Mouse (Mus musculus): ENCODE measurements around the gene Pgrmc1. TPM values are rescaled to one million over a fixed set of nuclear protein-coding genes. Genes with fewer than 3 reads are reported as not detected.
"Not testable (repeated sequence)": the region's sequence is repeated elsewhere in the genome, so short reads cannot be mapped to it uniquely, and the experiment has no call there.

Pgrmc1 gene
- 1 to 10 TPM; 6.0 to 9.2 (median 7.0) TPM for total RNA-seq (2022)

- DNase-seq (ENCODE audit: low spot score in 2 of 2), result peak; percentile 62 to 73
These were observed at the start of gene Pgrmc1 for GRCm38 (mm10) chrX:36597707-36598389. Gene Pgrmc1 (plus strand): TSS chrX:36598206.

GRCm38 (mm10) chrX:36548798-36549197 is 49.2 kb upstream of the Pgrmc1 start:
- DNase-seq (ENCODE audit: low spot score in 2 of 2), result no peak

DNA sequence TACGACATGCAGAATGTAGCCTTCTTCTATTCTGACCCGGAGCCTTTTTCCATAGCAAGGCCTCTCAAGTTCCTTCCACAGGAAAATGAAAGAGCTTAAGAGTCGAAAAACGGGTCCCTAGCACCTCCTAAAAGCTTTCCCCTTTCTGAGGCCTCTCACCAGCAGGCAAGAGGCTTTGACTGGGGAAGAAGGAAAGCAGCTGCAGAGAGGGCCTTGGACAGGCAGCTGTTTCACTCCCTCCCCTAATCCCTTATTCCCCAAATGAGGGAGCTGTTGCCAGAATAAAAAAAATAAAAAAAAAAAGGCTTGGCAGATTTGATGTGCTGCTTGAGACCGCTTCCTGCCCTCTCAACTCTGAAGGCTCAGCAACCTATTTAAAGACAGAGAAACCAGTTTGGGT is 47.1 kb upstream of the Pgrmc1 start:
- DNase-seq (ENCODE audit: low spot score in 2 of 2), result peak; percentile 3 to 6

DNA sequence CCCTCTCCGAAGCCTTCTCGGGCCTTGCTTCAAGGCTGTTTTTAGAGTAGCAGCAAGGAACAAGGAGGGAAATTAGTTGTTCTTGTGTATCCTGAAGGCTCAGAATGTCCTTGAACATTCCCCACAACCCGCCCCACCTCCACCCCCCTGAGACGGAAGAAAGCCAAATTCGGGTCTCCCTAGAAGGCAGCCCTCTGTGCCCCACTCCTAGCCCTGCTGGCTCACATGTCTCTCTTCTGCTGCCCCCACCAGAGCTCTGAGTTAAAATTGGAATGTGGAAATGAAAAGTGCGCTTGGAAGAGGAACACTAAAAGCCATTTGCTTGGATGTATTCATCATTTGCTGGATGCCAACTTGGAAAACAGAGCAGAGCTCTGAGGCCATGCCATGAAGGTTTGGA is 46.7 kb upstream of the Pgrmc1 start:
- no peak for DNase-seq (ENCODE audit: low spot score in 2 of 2)

DNA sequence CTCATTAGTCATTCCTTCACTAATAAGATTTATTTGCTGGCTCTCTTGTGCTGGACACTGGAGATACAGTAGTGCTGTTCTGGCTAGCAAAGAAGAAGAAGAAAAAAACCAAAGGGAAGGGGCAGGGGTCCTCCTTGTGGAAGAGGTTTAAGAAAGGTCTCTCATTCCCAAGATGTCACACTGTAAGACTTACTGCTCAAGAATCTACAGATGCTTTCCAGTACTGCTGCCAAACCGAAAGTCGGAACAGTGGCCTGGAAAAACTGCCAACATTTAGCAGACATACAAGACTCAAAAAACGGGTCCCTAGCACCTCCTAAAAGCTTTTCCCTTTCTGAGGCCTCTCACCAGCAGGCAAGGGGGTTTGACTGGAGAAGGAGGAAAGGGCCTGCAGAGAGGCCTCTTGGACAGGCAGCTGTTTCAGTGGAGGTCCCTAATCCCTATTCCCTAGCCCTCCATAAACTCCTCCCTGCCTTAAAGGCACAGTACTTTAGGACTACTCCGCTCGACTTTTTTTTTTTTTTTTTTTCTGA is 45.9 kb upstream of the Pgrmc1 start:
- peak; percentile 9 to 31 for DNase-seq (ENCODE audit: low spot score in 2 of 2)

DNA sequence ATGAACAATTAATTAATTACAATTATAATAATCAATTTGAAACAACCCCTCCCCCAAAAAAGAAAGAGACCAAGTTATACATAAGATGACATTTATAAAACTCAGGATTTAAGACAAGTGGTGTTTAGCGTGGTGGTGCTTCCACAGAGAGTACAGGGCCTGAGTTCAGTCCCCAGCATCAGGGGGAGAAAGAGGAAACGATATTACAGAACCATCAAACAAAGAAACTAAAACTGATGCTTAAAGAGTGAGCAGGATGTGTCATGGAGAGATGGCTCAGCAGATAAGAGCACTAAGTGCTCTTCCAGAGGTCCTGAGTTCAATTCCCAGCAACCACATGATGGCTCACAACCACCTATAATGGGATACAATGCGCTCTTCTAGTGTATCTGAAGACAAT is 45.3 kb upstream of the Pgrmc1 start:
- DNase-seq (ENCODE audit: low spot score in 2 of 2), result no peak

DNA sequence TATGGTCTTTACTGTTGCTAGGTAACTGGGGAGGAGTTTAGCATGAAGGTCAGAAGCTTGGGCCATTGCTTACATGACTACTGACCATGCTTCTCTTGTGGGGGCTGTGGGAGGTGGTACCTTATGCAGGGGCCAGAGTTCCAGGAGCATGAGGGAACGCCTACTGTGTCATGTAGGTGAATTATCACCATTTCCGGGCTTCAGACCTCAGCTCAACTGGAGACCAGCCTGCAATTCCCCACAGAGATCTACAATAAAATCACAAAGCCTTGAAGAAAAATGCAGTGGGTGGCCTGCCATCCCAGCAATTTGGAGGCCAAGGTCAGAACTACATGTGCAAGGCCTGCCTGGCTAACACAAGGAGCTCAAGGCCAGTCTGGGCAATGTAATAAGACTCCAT is 42.8 kb upstream of the Pgrmc1 start:
- not testable (repeated sequence) for DNase-seq (ENCODE audit: low spot score in 2 of 2)

DNA sequence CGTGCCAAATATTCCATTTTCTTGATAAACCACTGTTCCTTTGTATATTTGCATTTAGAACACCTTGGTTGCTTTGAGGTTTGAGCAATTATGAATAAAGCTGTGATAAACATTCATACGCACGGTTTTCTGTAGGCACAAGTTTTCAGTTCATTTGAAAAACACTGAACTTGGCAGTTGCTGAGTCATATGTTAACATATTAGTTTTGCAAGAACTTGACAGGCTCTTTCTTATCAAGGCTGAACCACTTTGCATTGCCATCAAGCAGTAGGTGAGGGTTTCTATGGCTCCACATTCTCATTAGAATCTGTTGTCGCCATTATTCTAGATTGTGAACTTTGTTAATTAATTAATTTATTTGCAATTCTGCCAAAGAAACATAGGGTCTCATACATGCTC is 37.8 kb upstream of the Pgrmc1 start:
- no peak for DNase-seq (ENCODE audit: low spot score in 2 of 2)

DNA sequence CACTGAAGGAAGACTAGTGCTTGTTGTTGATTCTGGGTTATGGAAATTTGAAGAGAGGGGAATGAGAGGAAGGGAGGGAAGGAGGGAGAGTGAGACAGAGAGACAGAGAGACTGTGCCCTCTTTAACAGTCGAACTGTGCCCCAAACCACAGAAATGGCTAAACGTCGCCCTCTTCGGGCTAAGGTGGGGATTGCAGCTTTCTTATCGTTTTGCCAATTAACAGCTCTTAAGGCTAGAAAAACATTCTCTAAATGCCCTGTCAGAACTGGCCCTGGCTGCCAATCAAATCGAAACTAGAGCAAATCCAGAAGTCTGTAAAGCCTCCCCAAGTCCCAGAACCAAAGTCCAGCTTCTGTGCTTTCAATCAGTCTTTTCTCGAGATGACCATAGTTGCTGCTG is 36.4 kb upstream of the Pgrmc1 start:
- peak; percentile 35 to 46 for DNase-seq (ENCODE audit: low spot score in 2 of 2)

GRCm38 (mm10) chrX:36562079-36562478 is 35.9 kb upstream of the Pgrmc1 start:
- DNase-seq (ENCODE audit: low spot score in 2 of 2), result no peak

DNA sequence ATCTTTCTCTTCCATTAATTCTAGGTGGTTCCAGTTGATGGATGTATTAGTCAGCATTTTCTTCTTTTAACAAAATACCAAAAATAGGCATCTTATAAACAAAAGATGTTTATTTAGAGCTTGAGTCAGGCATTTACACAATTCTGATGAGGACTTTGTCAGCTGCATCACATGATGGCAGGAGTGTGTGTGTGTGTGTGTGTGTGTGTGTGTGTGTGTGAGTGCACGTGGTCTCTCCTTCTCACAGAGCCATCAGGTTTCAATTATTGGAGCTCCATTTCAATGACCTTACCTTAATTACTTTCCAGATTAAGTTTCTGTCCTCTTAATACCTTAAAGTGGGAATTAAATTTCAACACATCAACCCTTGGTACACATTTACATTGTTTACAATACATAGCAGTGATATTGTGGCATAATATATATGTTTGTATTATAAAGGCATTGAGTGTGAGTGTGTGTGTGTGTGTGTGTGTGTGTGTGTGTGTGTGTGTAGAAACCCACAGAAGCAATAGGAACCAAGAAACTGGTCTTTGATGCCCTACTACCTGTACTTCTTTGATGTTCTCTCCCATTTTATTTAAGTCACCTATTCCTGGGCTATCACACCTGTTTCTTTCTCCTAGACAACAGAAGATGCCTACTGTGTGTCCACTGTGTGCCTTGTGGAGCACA is 11.2 kb upstream of the Pgrmc1 start:
- DNase-seq (ENCODE audit: low spot score in 2 of 2), result no peak

DNA sequence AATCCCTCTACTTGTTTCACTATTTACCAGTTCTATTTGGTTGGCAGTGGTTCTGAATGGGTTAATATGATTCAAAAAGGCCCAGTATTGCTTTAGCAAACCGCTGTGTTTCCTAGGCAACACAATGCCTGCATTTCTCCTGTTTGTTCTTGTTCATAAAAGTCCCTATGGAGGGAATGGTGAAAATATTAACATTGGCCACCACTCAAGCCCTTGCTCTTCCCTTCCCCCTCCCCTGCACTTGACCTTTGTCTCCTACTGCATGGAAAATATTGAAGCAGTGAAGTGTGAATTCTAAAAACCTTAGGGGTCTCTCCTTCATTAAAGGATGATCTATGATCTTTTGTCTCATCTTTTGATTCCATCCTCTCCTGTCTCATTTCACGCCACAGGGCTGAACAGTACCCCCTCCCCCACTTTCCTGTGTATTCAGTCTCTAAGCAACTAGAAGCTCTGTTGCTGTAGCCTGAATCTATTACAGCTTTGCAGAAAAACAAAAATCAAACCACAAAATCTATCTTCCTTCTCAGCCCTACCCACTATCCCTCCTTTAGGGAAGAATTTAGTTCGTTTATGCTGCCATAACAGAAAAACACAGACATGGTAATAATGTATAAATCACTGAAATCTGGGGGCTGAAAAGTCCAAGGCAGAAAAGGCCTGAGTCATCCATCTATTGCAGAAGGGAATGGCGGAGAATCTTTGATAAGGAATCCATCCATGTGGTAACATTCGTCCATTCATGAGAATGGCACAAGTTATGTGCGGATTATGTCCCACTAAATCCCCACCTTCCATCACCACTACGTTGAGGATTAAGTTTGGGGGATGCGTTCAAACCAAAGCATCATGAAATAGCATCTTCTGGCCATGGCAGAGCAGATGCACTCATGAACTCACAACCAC is 10.4 kb upstream of the Pgrmc1 start:
- no peak for DNase-seq (ENCODE audit: low spot score in 2 of 2)

DNA sequence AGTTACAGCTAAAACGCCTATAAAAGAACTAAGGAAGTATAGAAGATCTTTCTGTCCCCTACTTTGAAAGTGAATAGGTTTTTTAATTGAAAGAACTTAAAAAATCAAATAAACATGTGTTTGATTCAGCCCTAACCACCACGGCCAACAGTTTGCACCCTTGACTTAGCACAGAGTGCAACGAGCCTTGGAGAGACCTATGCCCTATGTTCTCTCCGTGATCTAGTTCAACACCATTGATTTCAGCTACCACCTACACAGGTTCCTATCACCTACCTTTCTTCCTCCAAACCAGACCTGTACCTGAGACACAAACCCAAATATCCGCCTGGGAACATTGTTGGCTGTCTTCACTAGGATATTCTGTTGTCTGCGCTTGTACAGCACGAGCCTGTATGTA is 7.7 kb upstream of the Pgrmc1 start:
- DNase-seq (ENCODE audit: low spot score in 2 of 2), result no peak

DNA sequence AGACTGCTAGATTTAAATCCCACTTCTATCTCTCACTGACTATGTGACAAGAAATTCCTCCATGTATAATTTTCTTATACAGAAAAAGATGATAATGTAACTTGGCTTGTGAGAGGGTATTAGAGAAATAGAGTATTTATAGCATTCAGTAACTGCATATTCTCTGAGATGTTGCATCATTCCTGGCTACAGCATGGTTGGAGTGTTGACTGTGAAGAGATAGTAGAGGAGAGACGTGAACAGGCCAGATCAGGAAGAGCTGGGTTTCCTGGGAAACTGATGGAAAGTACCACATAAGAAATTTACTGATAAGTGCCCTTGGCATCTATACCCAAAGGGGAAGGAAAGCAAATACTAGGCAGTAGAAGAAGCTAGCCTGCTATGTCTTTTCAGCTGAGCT is 6.9 kb upstream of the Pgrmc1 start:
- no peak for DNase-seq (ENCODE audit: low spot score in 2 of 2)

DNA sequence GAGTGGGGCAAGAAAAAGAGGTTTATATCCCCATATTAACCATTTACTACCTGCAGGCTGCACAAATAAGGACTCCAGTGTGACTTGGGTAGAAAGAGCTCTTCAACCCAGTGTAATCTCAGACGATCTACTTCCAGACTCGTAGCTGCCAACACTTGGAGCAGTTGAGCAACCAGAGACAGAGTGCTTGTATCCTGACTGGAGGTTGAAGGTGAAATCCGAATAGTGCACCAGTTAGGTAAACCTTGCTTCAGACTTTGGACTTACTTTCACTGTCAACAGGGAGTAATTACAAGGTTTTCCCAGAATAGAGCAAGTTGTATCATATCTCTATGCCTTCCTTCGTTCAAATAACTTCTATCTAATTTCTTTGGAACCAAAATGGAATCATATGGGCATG is 6.5 kb upstream of the Pgrmc1 start:
- DNase-seq (ENCODE audit: low spot score in 2 of 2), result no peak

DNA sequence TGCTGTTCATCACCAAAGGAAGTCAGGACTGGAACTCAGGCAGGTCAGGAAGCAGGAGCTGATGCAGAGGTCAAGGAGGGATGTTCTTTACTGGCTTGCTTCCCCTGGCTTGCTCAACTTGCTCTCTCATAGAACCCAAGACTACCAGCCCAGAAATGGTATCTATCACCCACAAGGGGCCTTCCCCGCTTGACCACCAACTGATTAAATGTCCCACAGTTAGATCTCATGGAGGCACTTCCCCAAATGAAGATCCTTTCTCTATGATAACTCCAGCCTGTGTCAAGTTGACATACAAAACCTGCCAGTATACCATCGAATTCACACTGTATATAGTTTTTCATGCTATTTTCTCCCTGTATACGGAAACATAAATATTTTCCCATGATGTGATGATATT is 2.8 kb upstream of the Pgrmc1 start:
- DNase-seq (ENCODE audit: low spot score in 2 of 2), result no peak

GRCm38 (mm10) chrX:36596483-36597120 is 1.4 kb upstream of the Pgrmc1 start:
- not testable (repeated sequence) for DNase-seq (ENCODE audit: low spot score in 2 of 2)

GRCm38 (mm10) chrX:36598390-36598810 is 394 bp downstream of the Pgrmc1 start:
- DNase-seq (ENCODE audit: low spot score in 2 of 2), result no peak

DNA sequence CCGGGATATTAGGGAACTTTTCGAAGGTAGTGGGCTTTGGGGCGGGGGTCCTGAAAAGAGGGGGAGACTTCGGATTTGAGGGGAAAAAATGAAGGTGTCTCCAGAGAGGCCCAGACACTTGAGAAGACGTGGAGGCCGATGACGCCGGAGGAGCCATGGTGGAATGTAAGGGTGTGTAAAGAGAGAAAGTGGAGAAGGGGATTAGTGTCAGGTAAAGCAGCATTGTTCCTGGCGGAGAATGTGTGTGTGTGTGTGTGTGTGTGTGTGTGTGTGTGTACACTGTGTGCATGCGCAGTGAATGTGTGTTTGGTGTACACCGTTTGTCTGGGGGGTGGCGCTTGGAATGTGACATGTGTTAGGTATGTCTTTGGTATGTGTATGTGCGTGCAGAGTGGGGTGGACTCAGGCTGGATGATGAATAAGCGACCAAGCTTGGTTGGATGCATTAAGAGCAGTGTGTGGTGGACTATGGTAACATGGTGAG is 897 bp downstream of the Pgrmc1 start:
- DNase-seq (ENCODE audit: low spot score in 2 of 2), result no peak

DNA sequence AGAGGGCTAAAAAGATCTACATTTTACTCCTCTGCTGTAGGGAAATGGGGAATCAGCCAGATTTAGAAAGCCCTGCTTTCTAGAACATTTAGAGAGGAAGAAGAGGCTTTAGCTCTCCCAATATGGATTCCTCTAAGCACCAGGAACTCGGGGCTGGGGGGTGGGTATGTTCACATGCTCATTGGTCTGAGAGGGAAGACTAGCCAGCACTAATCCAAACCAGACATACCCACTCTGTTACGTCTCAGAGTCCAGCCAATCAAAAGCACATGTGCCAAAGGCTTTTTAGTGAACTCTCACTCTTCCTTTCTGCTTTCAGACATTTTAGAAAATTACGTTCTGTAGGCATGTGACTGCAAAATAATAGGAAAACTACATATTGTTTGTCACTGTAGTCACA is 1.6 kb downstream of the Pgrmc1 start:
- DNase-seq (ENCODE audit: low spot score in 2 of 2), result no peak

GRCm38 (mm10) chrX:36600066-36600465 is 2.1 kb downstream of the Pgrmc1 start:
- DNase-seq (ENCODE audit: low spot score in 2 of 2), result no peak

Data from gastrocnemius, adult 8-10 months (tissue).